Mouse (Mus musculus) MEL (cell line): Measurements from ENCODE around the gene Gm10778. TPM values are rescaled to one million over a fixed set of nuclear protein-coding genes. Genes with fewer than 3 reads are reported as not detected.

ENCODE experiments used
- DNase-seq: peaks from one replicate; pipeline ENCODE4 v3.0.0; 2011; ENCODE audit warnings: low read depth, low spot score
- H3K27ac ChIP-seq: 2 replicates; pipeline ENCODE4 v1.5.1; 2012; ENCODE audit warnings: low read depth, mild to moderate bottlenecking, control low read depth, low read length, moderate library complexity; ENCODE audit not compliant: control insufficient read depth
- H3K27me3 ChIP-seq, 2 experiments: fragments of 150-350 bp in 1 of 2; sonication (generic) in 1 of 2; 2 replicates each; pipeline ENCODE4 v1.6.1; 2012; ENCODE audit warnings: low read length in 2 of 2, mild to moderate bottlenecking in 2 of 2, improper control_type of control experiment in 1 of 2, moderate library complexity in 1 of 2; ENCODE audit not compliant: insufficient read depth in 2 of 2, control insufficient read depth in 1 of 2
- H3K36me3 ChIP-seq, 2 experiments: 2 replicates each; pipeline ENCODE4 v1.6.1; 2012 to 2014; ENCODE audit warnings: low read length in 2 of 2, improper control_type of control experiment in 1 of 2, inconsistent platforms in 1 of 2, mild to moderate bottlenecking in 1 of 2; ENCODE audit not compliant: insufficient read depth in 2 of 2, control insufficient read depth in 1 of 2
- H3K4me1 ChIP-seq, 2 experiments: fragments of 150-350 bp in 1 of 2; sonication (generic) in 1 of 2; 2 replicates each; pipeline ENCODE4 v1.6.1; 2012; ENCODE audit warnings: low read length in 2 of 2, improper control_type of control experiment in 1 of 2, mild to moderate bottlenecking in 1 of 2; ENCODE audit not compliant: insufficient read depth in 2 of 2, control insufficient read depth in 1 of 2
- H3K4me3 ChIP-seq, 2 experiments: fragments of 150-350 bp in 1 of 2; sonication (generic) in 1 of 2; 2 replicates each; pipeline ENCODE4 v1.5.1; 2012; ENCODE audit warnings: low read depth in 2 of 2, low read length in 2 of 2, mild to moderate bottlenecking in 2 of 2, moderate library complexity in 2 of 2, control low read depth in 1 of 2, improper control_type of control experiment in 1 of 2; ENCODE audit not compliant: control insufficient read depth in 1 of 2, insufficient read depth in 1 of 2
- H3K79me2 ChIP-seq: 2 replicates; pipeline ENCODE4 v1.6.1; 2012; ENCODE audit warnings: mild to moderate bottlenecking, low read length, moderate library complexity; ENCODE audit not compliant: control insufficient read depth, poor library complexity, insufficient read depth
- H3K9ac ChIP-seq: 2 replicates; pipeline ENCODE4 v1.6.1; 2012; ENCODE audit warnings: low read depth, mild to moderate bottlenecking, control low read depth, low read length, moderate library complexity; ENCODE audit not compliant: control insufficient read depth, poor library complexity, severe bottlenecking
- H3K9me3 ChIP-seq: fragments of 150-350 bp; sonication (generic); replicated peaks from 2 replicates; pipeline ENCODE4 v1.6.1; 2012; ENCODE audit warnings: mild to moderate bottlenecking, low read length, improper control_type of control experiment, moderate library complexity; ENCODE audit not compliant: insufficient read depth
- BHLHE40 ChIP-seq: IDR thresholded peaks from 2 replicates; pipeline ENCODE4 v1.6.1; 2012; ENCODE audit warnings: low read depth, mild to moderate bottlenecking, inconsistent platforms, low read length, improper control_type of control experiment, borderline replicate concordance
- CHD1 ChIP-seq: IDR thresholded peaks from 2 replicates; pipeline ENCODE4 v1.6.1; 2012; ENCODE audit warnings: low read depth, mild to moderate bottlenecking, inconsistent platforms, low read length, improper control_type of control experiment
- GABPA ChIP-seq: IDR thresholded peaks from 2 replicates; pipeline ENCODE4 v1.6.1; 2012; ENCODE audit warnings: low read depth, mild to moderate bottlenecking, inconsistent platforms, low read length, improper control_type of control experiment, moderate library complexity
- GATA1 ChIP-seq: IDR thresholded peaks from 2 replicates; pipeline ENCODE4 v1.6.1; 2011; ENCODE audit warnings: low read depth, low read length, improper control_type of control experiment
- JUND ChIP-seq: IDR thresholded peaks from 2 replicates; pipeline ENCODE4 v1.6.1; 2011; ENCODE audit warnings: low read depth, mild to moderate bottlenecking, improper control_type of control experiment, low read length
- MAFK ChIP-seq: IDR thresholded peaks from 2 replicates; pipeline ENCODE4 v1.6.1; 2011; ENCODE audit warnings: low read depth, mild to moderate bottlenecking, low read length, improper control_type of control experiment, borderline replicate concordance
- MEF2A ChIP-seq: IDR thresholded peaks from 2 replicates; pipeline ENCODE4 v1.6.1; 2014; ENCODE audit warnings: low read depth, mild to moderate bottlenecking, inconsistent platforms, low read length, improper control_type of control experiment; ENCODE audit not compliant: poor library complexity, insufficient replicate concordance, severe bottlenecking; ENCODE audit errors: extremely low read depth
- MXI1 ChIP-seq: IDR thresholded peaks from 2 replicates; pipeline ENCODE4 v1.6.1; 2011; ENCODE audit warnings: mild to moderate bottlenecking, low read depth, low read length, improper control_type of control experiment
- NELFE ChIP-seq: IDR thresholded peaks from 2 replicates; pipeline ENCODE4 v1.6.1; 2011; ENCODE audit warnings: low read depth, low read length, improper control_type of control experiment
- RAD21 ChIP-seq: IDR thresholded peaks from 2 replicates; pipeline ENCODE4 v1.6.1; 2011; ENCODE audit warnings: mild to moderate bottlenecking, low read depth, low read length, improper control_type of control experiment
- SMC3 ChIP-seq: IDR thresholded peaks from 2 replicates; pipeline ENCODE4 v1.6.1; 2011; ENCODE audit warnings: low read depth, low read length, improper control_type of control experiment
- TAL1 ChIP-seq: IDR thresholded peaks from 2 replicates; pipeline ENCODE4 v1.6.1; 2012; ENCODE audit warnings: mild to moderate bottlenecking, inconsistent platforms, low read length, moderate library complexity, mixed read lengths
- TBP ChIP-seq: IDR thresholded peaks from 2 replicates; pipeline ENCODE4 v1.8.0; 2011; ENCODE audit warnings: low read depth, low read length, improper control_type of control experiment
- USF1 ChIP-seq: IDR thresholded peaks from 2 replicates; pipeline ENCODE4 v1.6.1; 2014; ENCODE audit warnings: low read depth, mild to moderate bottlenecking, inconsistent platforms, low read length, improper control_type of control experiment, moderate library complexity
- USF2 ChIP-seq, 2 experiments: IDR thresholded peaks; 2 replicates each; pipeline ENCODE4 v1.6.1; 2011 to 2012; ENCODE audit warnings: improper control_type of control experiment in 2 of 2, low read length in 2 of 2, borderline replicate concordance in 1 of 2, inconsistent platforms in 1 of 2, low read depth in 1 of 2, mild to moderate bottlenecking in 1 of 2; ENCODE audit not compliant: insufficient read depth in 1 of 2
- ZC3H11A ChIP-seq: IDR thresholded peaks from 2 replicates; pipeline ENCODE4 v1.6.1; 2012; ENCODE audit warnings: low read depth, mild to moderate bottlenecking, inconsistent platforms, low read length, improper control_type of control experiment
- ZNF384 ChIP-seq: IDR thresholded peaks from 2 replicates; pipeline ENCODE4 v1.6.1; 2012; ENCODE audit warnings: low read depth, mild to moderate bottlenecking, inconsistent platforms, low read length, improper control_type of control experiment
- polyA plus RNA-seq, 2 experiments: library from polyadenylated mRNA; stranded (reverse) in 1 of 2; unstranded in 1 of 2; fragments of >175 nt in 1 of 2; fragments of >200 nt in 1 of 2; gene quantifications; 2 replicates each; pipeline versions ENCODE4 v1.2.1 to v1.2.4; 2012; ENCODE audit warnings: low replicate concordance in 2 of 2, low read depth in 1 of 2; ENCODE audit not compliant: insufficient read length in 2 of 2, insufficient read depth in 1 of 2, missing spikeins in 1 of 2
- total RNA-seq: library from RNA; depleted of rRNA; stranded (reverse); fragments of 300-350 nt; gene quantifications from 2 replicates; pipeline ENCODE4 v1.2.3, GENCODE M21; 2012

Gm10778 gene
- total and polyA plus RNA-seq, 3 experiments = 2.0 to 3.9 TPM; not detected in 1

DNA sequence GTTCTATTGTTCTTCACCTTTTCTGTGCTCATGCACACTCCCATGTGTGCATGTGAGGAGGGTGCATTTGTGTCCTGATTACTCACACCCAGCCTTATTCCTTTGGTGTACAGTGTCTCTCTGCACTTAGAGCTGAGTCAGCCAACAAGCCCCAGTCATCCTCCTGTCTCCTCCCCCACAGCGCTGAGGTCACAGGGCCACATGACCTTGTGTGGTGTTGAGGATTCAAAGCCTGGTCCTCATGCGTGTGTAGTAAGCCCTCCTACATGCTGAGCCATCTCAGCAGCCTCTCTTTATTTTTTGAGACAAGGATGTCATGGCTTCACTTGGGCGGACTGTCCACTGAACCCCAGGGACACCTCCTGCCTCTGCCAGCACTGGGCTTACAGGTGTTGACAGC, 36.1 kb upstream of the Gm10778 start:
- H3K4me3 ChIP-seq = no peak overlapping the region
- no peaks in the 10 kb centered on the region for H3K4me1 ChIP-seq
- no peak overlapping the region for H3K9ac ChIP-seq
- no peaks in the 10 kb centered on the region; a peak in 1 of 4 replicates for H3K27me3 ChIP-seq
- no peaks in the 10 kb centered on the region for H3K79me2 ChIP-seq
- no peak overlapping the region for H3K27ac ChIP-seq
- no peak for DNase-seq
- no peak for TF ChIP-seq USF1
- no peak for TF ChIP-seq RAD21
- no peak for TF ChIP-seq SMC3
- TF ChIP-seq CHD1 = no peak
- TF ChIP-seq USF2 (IDR thresholded peaks at IDR 0.05; ENCODE audit: borderline replicate concordance in 1 of 2, insufficient read depth in 1 of 2, low read depth in 1 of 2, low read length in 2 of 2) = no peak
- TF ChIP-seq JUND = no peak
- no peaks in the 10 kb centered on the region for H3K36me3 ChIP-seq
- H3K9me3 ChIP-seq = no peaks in the 10 kb centered on the region

DNA sequence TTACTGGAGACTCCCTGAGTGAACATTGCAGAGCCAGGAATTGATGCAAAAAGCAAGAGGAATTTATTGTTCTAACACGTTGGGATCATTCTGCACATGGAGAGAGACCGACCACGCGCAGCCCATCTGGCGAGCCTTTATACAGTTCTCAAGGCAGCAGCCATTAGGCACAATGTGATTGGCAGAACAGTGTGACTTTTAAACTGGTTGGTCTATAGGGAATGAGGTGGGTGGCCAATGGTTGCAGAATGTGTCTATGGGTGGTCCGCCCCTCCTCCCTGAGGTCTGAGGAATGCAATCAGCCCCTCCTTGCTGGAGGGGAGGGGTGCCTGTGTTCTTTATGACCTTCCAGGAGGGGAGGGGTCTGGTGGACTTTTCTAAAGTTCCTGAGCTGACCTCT, 33.4 kb upstream of the Gm10778 start:
- DNase-seq = no peak
- Histone ChIP-seq H3K9me3 (no peaks in the 10 kb centered on the region), H3K27me3 (no peaks in the 10 kb centered on the region; a peak in 1 of 4 replicates), H3K9ac (no peak overlapping the region), H3K36me3 (no peaks in the 10 kb centered on the region), H3K27ac (no peak overlapping the region), H3K79me2 (no peaks in the 10 kb centered on the region), H3K4me1 (no peaks in the 10 kb centered on the region), H3K4me3 (no peak overlapping the region)
- TF ChIP-seq MAFK (no peak), GABPA (no peak), NELFE (no peak), MXI1 (no peak), GATA1 (no peak), TBP (no peak), ZC3H11A (no peak), ZNF384 (no peak), TAL1 (no peak), SMC3 (no peak), MEF2A (no peak), BHLHE40 (no peak)
